Comparison of ENCODE assay signal across 8 mouse cellular contexts in the genomic region with DNA sequence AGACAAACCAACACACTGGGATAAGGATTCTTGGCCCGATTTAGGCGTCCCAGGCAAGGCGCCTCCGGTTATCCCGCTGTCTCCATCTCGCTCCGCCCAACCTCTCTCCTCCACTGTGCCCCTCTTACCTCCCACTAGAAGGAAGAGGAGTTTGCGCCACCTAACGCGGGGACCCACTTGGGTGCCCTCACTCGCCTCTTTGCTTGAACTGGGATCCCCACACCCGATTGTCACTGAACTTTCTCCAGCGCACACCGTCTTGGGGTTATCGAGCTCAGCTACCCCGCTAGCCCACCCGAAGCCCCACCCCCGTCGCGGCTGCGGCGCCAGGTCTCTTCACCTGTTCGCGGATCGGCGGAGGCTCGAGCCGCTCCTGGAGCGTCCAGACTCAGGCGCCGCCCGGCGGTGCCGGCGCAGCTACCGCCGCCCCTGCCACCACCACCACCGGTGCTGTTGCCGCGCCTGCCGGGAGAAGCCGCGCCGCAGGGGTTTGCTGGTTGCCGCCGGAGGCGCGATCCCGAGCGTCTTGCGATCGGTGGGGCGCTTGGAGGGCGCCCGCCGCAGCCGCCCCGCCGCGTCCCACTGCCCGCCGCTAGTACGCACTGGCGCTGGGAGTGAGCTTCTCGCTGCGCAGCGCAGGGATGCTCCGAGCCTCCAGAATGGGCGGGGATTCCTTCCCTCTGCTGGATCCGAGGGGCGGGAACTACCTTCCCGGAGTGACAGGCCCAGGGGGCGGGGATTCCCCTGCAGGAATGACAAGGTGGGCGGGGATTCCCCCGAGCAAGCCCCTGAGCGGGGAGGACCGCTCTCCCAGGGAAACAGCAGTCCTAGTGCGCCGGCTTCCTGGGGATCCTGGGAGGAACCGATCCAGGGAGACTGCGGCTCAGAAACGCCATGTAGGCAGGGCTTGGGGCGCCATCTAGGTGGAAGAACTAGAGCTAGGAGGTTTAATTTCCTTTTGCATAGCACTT. TPM values are rescaled to one million over a fixed set of nuclear protein-coding genes. Genes with fewer than 3 reads are reported as not detected.
DNase-seq lines count a peak whose midpoint lies in the region; ATAC-seq lines count a peak whose summit lies in the region.

Gene Pdzd2 (minus strand): TSS at position 648 of the 971 bp plus-strand sequence.

- H3K4me3 ChIP-seq in hindbrain, embryonic 16.5 days (ENCODE audit: low read length), result peak within 1 kb of the TSS; percentile 72

- H3K27ac ChIP-seq in hindbrain, embryonic 16.5 days (ENCODE audit: low read depth, low read length), result peak within 1 kb of the TSS; percentile 68

- DNase-seq in adrenal gland, adult (ENCODE audit: inconsistent age in 2 of 2, low spot score in 1 of 2), result peak; percentile 96 to 98
- DNase-seq in embryo, embryonic 10 days (ENCODE audit: low spot score), result peak; percentile 96
- peak; percentile 84 to 87 for DNase-seq in gastrocnemius, adult 8-10 months (ENCODE audit: low spot score in 2 of 2)
- DNase-seq in layer of hippocampus, postnatal 36 days, result peak; percentile 98 to 99
- peak; percentile 92 for DNase-seq in lung, postnatal 14 days
- DNase-seq in right cerebral cortex, adult 18-20 months, result peak; percentile 99
- peak; percentile 82 to 88 for DNase-seq in urinary bladder, adult 18-20 months (ENCODE audit: low spot score in 2 of 2)

- peak within 1 kb of the TSS; percentile 81 for H3K4me2 ChIP-seq in hindbrain, embryonic 16.5 days (ENCODE audit: low read length)

- H3K9ac ChIP-seq in hindbrain, embryonic 16.5 days (ENCODE audit: low read depth, low read length), result peak within 1 kb of the TSS; percentile 80

- WGBS in hindbrain, embryonic 16.5 days, result under 1% methylated on average over 64 of the region's 83 CpGs

- ATAC-seq in hindbrain, embryonic 16.5 days, result peak; percentile 98

- peaks cover 5% of the 10 kb centered on the region; the same call in 1 of the 2 replicates for H3K4me1 ChIP-seq in hindbrain, embryonic 16.5 days (ENCODE audit: control insufficient read depth, insufficient read depth, low read depth, low read length)

- no peaks in the 10 kb centered on the region for H3K9me3 ChIP-seq in hindbrain, embryonic 16.5 days (ENCODE audit: control insufficient read depth, low read length)

- no peaks in the 10 kb centered on the region for H3K27me3 ChIP-seq in hindbrain, embryonic 16.5 days (replicated peaks; ENCODE audit: control insufficient read depth, insufficient read depth, low read length)

- H3K36me3 ChIP-seq in hindbrain, embryonic 16.5 days (ENCODE audit: control insufficient read depth, insufficient read depth, low read length), result no peaks in the 10 kb centered on the region

RNA-seq across cellular contexts. Expression of gene Pdzd2, which starts in this region (rescaled TPM):
- 10 to 100 TPM; 12.9 to 17.2 (median 16.0) TPM for total RNA-seq in gastrocnemius, adult 8-10 months (2022)
- polyA plus RNA-seq in hindbrain, embryonic 16.5 days (2015; fragmentation: Nextera tagmentation; extraction: Ambion mirVana), result 13.6 and 19.5 TPM in 2 replicates
- total RNA-seq in layer of hippocampus, postnatal 36 days (2021), result 10 to 100 TPM; 44.1 to 71.4 TPM

Comparison
In these comparisons a context has a peak if more than half of its experiments do, and no peak if none do; other contexts are left out.
1. Peak in every context shown above with its lines: DNase-seq, ATAC-seq, H3K4me3 ChIP-seq and H3K27ac ChIP-seq.